In the genomic region with DNA sequence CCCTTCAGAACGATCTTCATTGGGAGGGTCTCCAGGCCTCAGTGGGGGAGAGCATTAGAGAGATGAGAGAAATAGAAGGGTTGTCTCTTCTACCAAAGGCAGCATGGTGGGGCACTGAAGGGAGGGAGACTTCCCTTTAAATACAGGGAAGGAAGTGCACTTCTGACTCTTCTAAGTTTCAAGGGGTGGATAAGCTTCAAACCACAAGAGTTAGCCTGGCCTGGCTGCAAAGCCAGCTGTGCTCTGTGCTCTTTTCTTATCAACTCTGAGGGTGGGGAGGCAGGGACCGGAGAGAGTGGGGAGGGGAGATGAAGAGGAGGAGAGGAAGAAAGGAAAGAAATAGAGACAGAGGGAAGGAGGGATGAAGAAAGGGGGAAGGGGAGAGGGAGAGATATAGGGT, we compare ENCODE assay signal across 17 mouse cellular contexts. TPM values are rescaled to one million over a fixed set of nuclear protein-coding genes. Genes with fewer than 3 reads are reported as not detected.
A peak's percentile ranks its signal among the peaks of the same experiment; 100 is the strongest.
DNase-seq lines count a peak whose midpoint lies in the region; ATAC-seq and TF ChIP-seq lines count a peak whose summit lies in the region.
"Had no signal": no experiment of that assay in that cellular context is flagged by ENCODE, and none has a peak within 500 bp of the region (broad histone marks: within the 10 kb centered on the region; RNA-seq: fewer than 3 reads in every experiment).

No protein-coding gene starts in this region.

- no peaks in the 10 kb centered on the region for H3K36me3 ChIP-seq in CH12.LX (replicated peaks in 1 of 2; ENCODE audit: control insufficient read depth in 1 of 2, insufficient read depth in 1 of 2, low read length in 1 of 2)
- H3K36me3 ChIP-seq: forebrain, embryonic 12.5 days had no signal

- no peak overlapping the region; the same call in 1 of the 2 replicates for H3K27ac ChIP-seq in CH12.LX (ENCODE audit: insufficient read depth, low read depth)
- H3K27ac ChIP-seq: forebrain, embryonic 12.5 days had no signal

- in situ Hi-C loops in CH12.LX (cut with MboI; ENCODE audit: low pct_ligation_motif_present, low pct_unique_long_range_greater_than_20kb, low sequenced_read_pairs): no loop called here

- no peak for TF ChIP-seq CTCF in CH12.LX (conservative IDR thresholded peaks at IDR 0.05 in 1 of 2, IDR thresholded peaks at IDR 0.05 in 1 of 2; ENCODE audit: low read depth in 2 of 2, low read length in 2 of 2)

- no peaks in the 10 kb centered on the region; the same call in 1 of the 2 replicates for H3K79me2 ChIP-seq in CH12.LX (replicated peaks; ENCODE audit: control insufficient read depth, extremely low read depth, insufficient read depth, poor library complexity, severe bottlenecking)

- no peak for TF ChIP-seq RAD21 in CH12.LX (IDR thresholded peaks at IDR 0.05; ENCODE audit: low read depth, low read length)

- TF ChIP-seq POLR2A in CH12.LX (IDR thresholded peaks at IDR 0.05; ENCODE audit: low read depth, low read length): no peak

- peak; percentile 54 for DNase-seq in A20 (ENCODE audit: low read depth, low spot score)
- DNase-seq in CH12.LX (ENCODE audit: extremely low read depth): peak; percentile 65
- no peak for DNase-seq in right cerebral cortex, adult 2 months (ENCODE audit: low spot score in 2 of 2)
- DNase-seq in kidney, postnatal 10 days: no peak
- DNase-seq in left cerebral cortex, postnatal 4 days: no peak
- DNase-seq in ovary, postnatal 14 days (ENCODE audit: low spot score): no peak
- DNase-seq: adrenal gland, postnatal 36 days; cerebellum, postnatal 25 days; gastrocnemius, postnatal 36 days; kidney, adult 2 months; layer of hippocampus, postnatal 36 days; lung, adult 18-20 months; lung, postnatal 36 days; midbrain, embryonic 14.5 days had no signal

- H3K4me1 ChIP-seq in CH12.LX (ENCODE audit: control insufficient read depth in 1 of 2, insufficient read depth in 2 of 2): peaks cover 4 to 41% of the 10 kb centered on the region in 2 experiments; a peak in 3 of 4 replicates
- H3K4me1 ChIP-seq: forebrain, embryonic 12.5 days had no signal

- peak overlapping the region in 1 of 3 experiments; percentile 7 for H3K4me3 ChIP-seq in CH12.LX (replicated peaks in 1 of 3; ENCODE audit: low read depth in 2 of 3, low read length in 2 of 3, poor library complexity in 1 of 3)
- H3K4me3 ChIP-seq: forebrain, embryonic 12.5 days had no signal

- intact Hi-C loops in left cerebral cortex, postnatal 4 days (cut with DNase I): no loop called here

- peak overlapping the region; percentile 35; the same call in 1 of the 2 replicates for H3K9ac ChIP-seq in CH12.LX (ENCODE audit: insufficient read depth, low read depth)
- H3K9ac ChIP-seq: forebrain, embryonic 12.5 days had no signal

- peak; percentile 97 to 98 for ATAC-seq in hematopoietic stem cell, adult 5-6 weeks (replicated peaks in 1 of 2; ENCODE audit: insufficient read depth in 1 of 2, low FRiP score in 2 of 2, low TSS enrichment in 1 of 2, low read depth in 1 of 2, poor library complexity in 2 of 2, severe bottlenecking in 2 of 2)
- peak; percentile 99 for ATAC-seq in megakaryocyte, adult 5-6 weeks (ENCODE audit: poor library complexity, severe bottlenecking)

- H3K9me3 ChIP-seq in CH12.LX (replicated peaks; ENCODE audit: low read length): no peaks in the 10 kb centered on the region
- H3K9me3 ChIP-seq: forebrain, embryonic 12.5 days had no signal

- dilution Hi-C loops in CH12.LX (cut with MboI; ENCODE audit: extremely low pct_ligation_motif_present, extremely low pct_unique_long_range_greater_than_20kb, low sequenced_read_pairs): no loop called here

- H3K27me3 ChIP-seq in CH12.LX (replicated peaks): no peaks in the 10 kb centered on the region
- H3K27me3 ChIP-seq: forebrain, embryonic 12.5 days had no signal

- no peak for TF ChIP-seq EP300 in CH12.LX (IDR thresholded peaks at IDR 0.05; ENCODE audit: low read length)

- H3K4me2 ChIP-seq in CH12.LX (ENCODE audit: insufficient read depth, low read depth, poor library complexity, severe bottlenecking): 0 out of 2 replicates have a peak overlapping the region, but pooled peaks have one; percentile 40
- H3K4me2 ChIP-seq: forebrain, embryonic 12.5 days had no signal

TF ChIP-seq in CH12.LX, 34 proteins besides CTCF, POLR2A, EP300 and RAD21:
- no peak for TF ChIP-seq NELFE (IDR thresholded peaks at IDR 0.05; ENCODE audit: low read depth, low read length)
- TF ChIP-seq MAX (IDR thresholded peaks at IDR 0.05; ENCODE audit: low read length): no peak
- no peak for TF ChIP-seq ZMIZ1 (IDR thresholded peaks at IDR 0.05; ENCODE audit: low read depth, low read length)
- TF ChIP-seq ZKSCAN1 (IDR thresholded peaks at IDR 0.05; ENCODE audit: borderline replicate concordance, low read depth, low read length): no peak
- no peak for TF ChIP-seq ELF1 (IDR thresholded peaks at IDR 0.05; ENCODE audit: low read depth, low read length)
- no peak for TF ChIP-seq UBTF (IDR thresholded peaks at IDR 0.05; ENCODE audit: low read depth, low read length)
- TF ChIP-seq MXI1 (IDR thresholded peaks at IDR 0.05; ENCODE audit: low read depth, low read length): no peak
- no peak for TF ChIP-seq RCOR1 (conservative IDR thresholded peaks at IDR 0.05; ENCODE audit: low read depth, low read length)
- TF ChIP-seq NRF1 (IDR thresholded peaks at IDR 0.05; ENCODE audit: low read depth, low read length): no peak
- no peak for TF ChIP-seq JUN (IDR thresholded peaks at IDR 0.05; ENCODE audit: insufficient read depth, low read depth, low read length)
- TF ChIP-seq MYC (IDR thresholded peaks at IDR 0.05; ENCODE audit: low read depth, low read length): no peak
- no peak for TF ChIP-seq TBP (conservative IDR thresholded peaks at IDR 0.05; ENCODE audit: low read depth, low read length)
- TF ChIP-seq KAT2A (IDR thresholded peaks at IDR 0.05; ENCODE audit: insufficient replicate concordance, low read length): no peak

RNA-seq across cellular contexts. Expression of a gene that starts 23.7 kb away (rescaled TPM):
- total RNA-seq in CH12.LX (2012; rRNA removed) (107 and 119 TPM in 2 replicates), CH12.LX (2014; rRNA removed) (215 and 241 TPM in 2 replicates)
- 116 and 117 TPM in 2 replicates for polyA plus RNA-seq in CH12.LX (2012; ENCODE audit: insufficient read length, low read depth)
- total RNA-seq in hematopoietic stem cell, adult 5-6 weeks (2017): 115 and 125 TPM in 2 replicates
- 122 and 151 TPM in 2 replicates for total RNA-seq in megakaryocyte, adult 5-6 weeks (2015)
- total RNA-seq in megakaryocyte, adult 5-6 weeks (2017): 75.9 and 80.9 TPM in 2 replicates
- 10 to 100 TPM; 48.0 to 48.1 TPM for total RNA-seq in left cerebral cortex, postnatal 4 days (2021)

RNA-seq across cellular contexts. Expression of a gene that starts 23.7 kb away (rescaled TPM):
- total RNA-seq in CH12.LX (2012; rRNA removed): 210 and 219 TPM in 2 replicates
- total RNA-seq in CH12.LX (2014; rRNA removed): 470 and 509 TPM in 2 replicates
- 252 and 298 TPM in 2 replicates for polyA plus RNA-seq in CH12.LX (2012; ENCODE audit: insufficient read length, low read depth)
- total RNA-seq in hematopoietic stem cell, adult 5-6 weeks (2017): 78.7 and 86.1 TPM in 2 replicates
- 189 and 218 TPM in 2 replicates for total RNA-seq in megakaryocyte, adult 5-6 weeks (2015)
- 208 and 222 TPM in 2 replicates for total RNA-seq in megakaryocyte, adult 5-6 weeks (2017)
- 10 to 100 TPM; 24.4 to 26.0 TPM for total RNA-seq in left cerebral cortex, postnatal 4 days (2021)

Comparison
In these comparisons a context has a peak if more than half of its experiments do, and no peak if none do; other contexts are left out.
1. DNase-seq: peak in A20 (single experiment) and CH12.LX (single experiment); none in right cerebral cortex, adult 2 months (0 of 2), kidney, postnatal 10 days (single experiment), left cerebral cortex, postnatal 4 days (single experiment) and ovary, postnatal 14 days (single experiment).